Mouse (Mus musculus) erythroblast, embryonic 14.5 days (primary cell): ENCODE measurements around the gene H2al1b.
"Not testable (repeated sequence)": the region's sequence is repeated elsewhere in the genome, so short reads cannot be mapped to it uniquely, and the experiment has no call there.

ENCODE experiments used
- GATA1 ChIP-seq: IDR thresholded peaks from 2 replicates; pipeline ENCODE4 v1.6.1; 2012; ENCODE audit warnings: low read length, inconsistent platforms, mixed read lengths
- TAL1 ChIP-seq: IDR thresholded peaks from 3 replicates; pipeline ENCODE4 v1.6.1; 2012; ENCODE audit warnings: low read length, inconsistent platforms, mixed read lengths

DNA sequence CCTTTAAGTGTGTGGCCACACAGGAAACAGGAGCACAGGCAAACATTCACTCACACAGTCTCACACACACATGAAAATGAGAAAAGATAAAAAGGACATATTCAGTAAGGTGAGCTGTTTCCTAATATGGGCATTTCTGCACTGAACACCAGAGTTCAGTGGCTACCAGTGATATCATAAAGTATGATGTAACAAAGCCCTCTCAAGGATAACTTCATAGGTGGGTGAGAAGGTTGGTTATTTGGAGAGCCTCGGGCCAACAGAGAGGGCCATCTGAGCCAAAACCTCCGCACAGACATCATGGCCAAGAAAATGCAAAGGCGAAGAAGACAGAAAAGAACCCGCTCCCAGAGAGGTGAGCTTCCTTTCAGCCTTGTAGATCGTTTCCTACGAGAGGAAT is 12.6 kb downstream of the H2al1b start, which contains the start of gene H2al1f:
- TF ChIP-seq GATA1, TAL1: not testable (repeated sequence)
